Mouse (Mus musculus) small intestine, adult 2 months (tissue): ENCODE data around the gene Mpeg1.

Source experiments
- CTCF ChIP-seq: fragments of 200-500 bp; IDR thresholded peaks from 2 replicates; pipeline ENCODE4 v1.5.1; 2012; ENCODE audit warnings: low read depth, mild to moderate bottlenecking, control low read depth, inconsistent platforms, low read length, moderate library complexity, mixed read lengths; ENCODE audit not compliant: insufficient replicate concordance, insufficient read length; ENCODE audit errors: extremely low read depth
- POLR2A ChIP-seq: fragments of 200-500 bp; IDR thresholded peaks from 2 replicates; pipeline ENCODE4 v1.6.1; 2012; ENCODE audit warnings: low read depth, mild to moderate bottlenecking, control low read depth, inconsistent platforms, low read length, moderate library complexity

DNA sequence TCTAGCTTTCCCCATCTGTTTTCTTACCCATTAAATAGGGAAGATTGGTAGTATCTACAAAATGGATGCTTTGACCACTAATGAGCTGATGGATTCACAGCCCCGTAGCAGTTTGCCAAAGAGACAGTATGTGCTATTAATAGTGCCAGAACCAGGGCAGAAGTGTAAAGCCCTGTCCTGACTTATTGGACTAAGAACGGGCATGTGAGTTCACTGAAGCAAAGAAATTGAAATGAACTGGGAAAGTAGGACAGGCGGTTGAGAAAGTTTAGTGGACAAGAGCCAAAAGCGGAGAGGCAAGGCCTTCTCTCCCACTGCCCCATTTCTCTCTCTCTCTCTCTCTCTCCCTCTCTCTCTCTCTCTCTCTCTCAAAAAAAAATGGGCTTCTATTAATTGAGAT, 23.6 kb downstream of the Mpeg1 start:
- TF ChIP-seq POLR2A (no peak), CTCF (no peak)
